Mouse (Mus musculus) ZHBTc4 (cell line): ENCODE data around the gene Ephb3.
A peak's percentile ranks its signal among the peaks of the same experiment; 100 is the strongest.

Experiments
- DNase-seq: peaks from one replicate; pipeline ENCODE4 v3.0.0-alpha.2; 2011; ENCODE audit warnings: low read depth, low spot score

Gene Ephb3

GRCm38 (mm10) chr16:21205093-21205886 is 735 bp downstream of the Ephb3 start:
- DNase-seq: peak; percentile 49

DNA sequence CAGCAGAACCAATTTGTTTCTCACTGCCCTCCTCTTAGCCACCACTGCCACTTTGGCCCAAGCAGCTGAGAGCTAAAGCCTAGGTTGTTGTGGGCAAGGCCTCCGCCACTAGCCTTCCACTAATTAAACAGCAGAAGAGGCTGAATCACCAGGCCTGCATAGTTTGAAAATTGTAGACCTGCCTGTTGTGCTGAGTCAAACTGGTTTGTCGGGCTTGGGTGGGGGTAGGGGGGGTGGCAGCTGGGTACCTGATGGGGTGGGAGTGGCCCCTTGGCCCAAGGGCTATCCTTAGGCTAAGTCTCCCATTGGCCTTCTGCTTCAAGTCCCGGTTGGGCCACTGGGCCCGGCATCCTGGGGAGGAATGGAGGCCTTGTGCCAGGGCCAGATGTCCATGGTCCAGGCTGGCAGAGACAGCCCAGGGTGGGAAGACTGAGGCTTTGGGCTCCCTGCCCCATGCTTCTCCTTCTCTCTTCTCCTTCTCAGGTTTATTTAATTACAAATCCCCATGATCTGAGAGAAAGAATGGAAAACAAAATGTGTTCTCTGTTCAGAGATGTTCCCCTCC is 3.5 kb downstream of the Ephb3 start:
- no peak for DNase-seq

DNA sequence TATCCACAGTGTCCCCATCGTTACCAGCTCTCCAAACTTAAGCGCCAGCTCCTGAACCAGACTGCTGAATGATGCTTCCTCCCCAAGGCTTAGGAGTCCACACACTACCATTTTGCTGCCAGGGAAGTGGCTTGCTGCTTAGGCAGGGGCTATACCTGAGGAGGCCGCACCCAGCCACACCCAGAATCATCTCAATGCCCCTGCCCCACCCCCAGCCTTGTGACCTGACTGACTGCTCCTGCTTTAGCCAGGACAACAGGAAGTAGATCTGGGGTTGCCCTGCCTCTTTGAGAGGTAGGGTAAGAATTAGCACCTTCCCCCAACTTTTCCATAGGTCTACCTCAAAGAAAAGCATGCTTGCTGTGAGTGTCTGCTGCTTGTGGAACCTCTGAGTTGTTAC is 4.7 kb downstream of the Ephb3 start:
- DNase-seq: peak; percentile 68

- peak; percentile 38 for DNase-seq
Observed at GRCm38 (mm10) chr16:21210204-21210603, 5.6 kb downstream of the Ephb3 start.

DNA sequence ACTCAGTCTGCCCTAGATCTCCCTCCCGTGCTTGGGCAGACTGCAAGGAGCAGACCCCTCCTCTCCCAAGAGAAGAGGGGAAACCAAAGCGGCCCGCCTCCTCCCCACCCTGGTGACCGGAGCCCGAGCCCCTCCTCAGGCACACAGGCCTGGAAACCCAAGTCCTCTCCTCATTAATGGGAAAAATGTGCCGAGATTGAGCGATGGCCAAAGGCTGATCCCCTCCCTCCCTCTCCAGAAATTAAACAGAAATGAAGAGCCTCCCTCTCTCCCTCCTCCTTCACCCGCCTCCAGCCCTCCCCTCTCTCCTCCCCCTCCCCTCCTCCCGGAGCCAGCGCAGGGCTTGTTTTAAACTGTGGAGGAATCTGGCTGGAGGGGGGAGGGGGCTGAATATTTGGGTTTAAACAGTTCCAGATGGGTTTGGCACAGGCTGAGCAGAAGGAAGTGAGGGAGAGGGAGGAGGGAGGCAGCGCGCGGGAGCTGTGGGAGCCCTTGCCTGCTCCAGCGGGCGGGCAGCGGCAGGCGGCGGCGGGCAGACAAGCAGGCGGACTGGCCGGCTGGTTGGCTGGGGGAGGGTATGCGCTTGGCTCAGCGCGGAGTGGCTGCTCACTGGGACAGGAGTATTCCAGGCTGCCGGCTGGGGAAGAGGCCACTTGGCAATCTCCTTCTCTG is 6.2 kb downstream of the Ephb3 start:
- peak; percentile 89 for DNase-seq

- DNase-seq: no peak
Observed at GRCm38 (mm10) chr16:21211501-21211900, 6.9 kb downstream of the Ephb3 start.

DNA sequence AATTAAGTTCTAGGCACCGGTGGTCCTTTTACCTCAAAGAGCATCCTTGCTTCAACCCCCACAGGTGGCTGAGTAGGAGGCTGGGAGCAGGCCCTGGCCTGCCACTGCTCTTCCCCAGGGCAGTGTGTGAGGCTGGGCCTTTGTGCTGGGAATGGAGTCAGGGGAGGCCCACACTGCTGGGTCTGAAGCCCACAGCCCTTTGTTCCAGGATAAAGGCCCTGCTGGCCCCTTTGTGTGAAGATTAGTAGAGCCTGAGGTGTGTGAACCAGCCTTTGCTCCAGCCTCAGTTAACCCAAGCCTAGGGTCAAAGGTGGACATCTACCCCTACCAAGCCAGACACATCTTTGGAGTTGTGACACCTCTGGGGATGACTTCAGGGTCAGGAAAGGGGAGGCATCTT is 7.8 kb downstream of the Ephb3 start:
- no peak for DNase-seq

DNA sequence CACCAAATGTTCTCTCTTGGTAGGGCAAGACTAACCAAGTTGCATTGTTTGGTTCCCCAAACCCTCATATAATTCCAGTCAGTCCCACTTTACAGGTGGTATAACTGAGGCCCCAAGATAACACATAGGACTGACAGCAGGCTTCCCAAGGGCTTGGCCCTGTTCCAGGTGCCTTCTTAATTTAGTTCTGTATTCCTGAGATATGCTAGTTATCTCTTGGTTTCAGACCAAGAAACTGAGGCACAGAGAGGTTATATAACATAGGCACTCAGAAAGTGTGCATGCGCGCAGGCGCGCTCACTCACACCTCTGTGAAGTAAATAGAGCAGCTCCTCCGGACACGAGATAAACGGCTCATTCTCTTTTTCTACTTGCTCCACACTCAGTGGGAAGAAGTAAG is 9.4 kb downstream of the Ephb3 start:
- DNase-seq: no peak

GRCm38 (mm10) chr16:21214803-21215202 is 10.2 kb downstream of the Ephb3 start:
- DNase-seq: peak; percentile 21

- DNase-seq: peak; percentile 31
Observed at GRCm38 (mm10) chr16:21216047-21216446, 11.5 kb downstream of the Ephb3 start.

GRCm38 (mm10) chr16:21217233-21217632 is 12.7 kb downstream of the Ephb3 start:
- no peak for DNase-seq

DNA sequence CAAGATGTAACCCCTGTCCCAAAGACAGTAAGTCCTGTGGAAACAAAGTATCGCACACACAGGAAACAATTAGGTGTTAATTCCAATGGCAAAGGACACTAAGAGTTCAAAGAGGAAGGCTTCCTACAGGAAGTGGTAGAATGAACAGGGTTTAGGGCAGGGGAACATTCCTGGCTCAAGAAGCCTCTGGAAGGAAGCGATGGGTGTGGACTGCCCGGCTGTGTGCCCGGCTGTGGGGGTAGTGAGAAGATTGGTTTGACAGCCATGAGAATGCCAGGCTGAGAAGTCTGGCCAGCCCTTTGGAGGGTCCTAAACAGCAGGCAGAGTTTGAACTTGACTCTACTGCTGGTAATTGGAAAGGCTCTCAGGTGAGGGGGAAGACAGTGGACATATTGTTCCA is 15.1 kb downstream of the Ephb3 start:
- no peak for DNase-seq

DNA sequence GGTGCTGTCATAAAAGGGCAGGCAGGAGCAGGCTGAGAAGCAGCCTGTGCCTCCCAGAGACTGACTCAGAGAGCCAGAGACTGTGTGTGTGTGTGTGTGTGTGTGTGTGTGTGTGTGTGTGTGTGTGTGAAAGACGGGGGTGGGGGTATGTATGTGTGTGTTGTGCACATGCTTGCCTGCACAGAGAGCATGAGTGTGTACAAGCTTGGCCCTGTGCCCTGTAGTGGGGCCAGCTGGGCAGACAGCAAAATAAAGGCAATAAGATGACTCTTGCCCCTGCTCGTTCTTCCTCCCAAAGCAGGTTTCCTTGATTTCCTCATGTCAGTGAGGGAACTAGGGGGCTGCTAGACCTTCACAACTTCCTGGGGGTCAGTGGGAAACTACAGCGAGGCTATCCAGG is 18.5 kb downstream of the Ephb3 start:
- no peak for DNase-seq

- no peak for DNase-seq
Observed at GRCm38 (mm10) chr16:21224648-21225240, 20.2 kb downstream of the Ephb3 start.

GRCm38 (mm10) chr16:21226629-21227028 is 22.1 kb downstream of the Ephb3 start:
- DNase-seq: no peak

DNA sequence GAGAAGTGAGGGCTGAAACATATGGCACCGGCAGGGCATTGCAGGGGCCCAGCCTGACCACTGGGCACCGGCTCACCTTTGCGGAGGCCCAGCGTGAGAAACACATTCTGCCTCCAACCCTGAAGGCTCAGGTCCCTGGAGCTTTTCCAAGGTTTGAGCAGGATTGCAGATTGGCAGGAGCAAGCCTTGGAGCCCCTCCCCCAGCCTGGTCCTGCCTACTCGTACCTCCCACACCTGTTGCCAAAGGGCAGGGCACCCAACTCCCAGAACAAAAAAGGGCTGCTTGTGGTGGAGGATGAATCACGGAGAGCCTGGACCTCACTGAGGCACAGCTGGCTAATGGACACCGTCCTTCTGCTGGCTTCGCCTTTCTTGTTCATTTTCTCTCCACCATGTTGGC is 30.6 kb downstream of the Ephb3 start:
- no peak for DNase-seq

GRCm38 (mm10) chr16:21238722-21239121 is 34.2 kb downstream of the Ephb3 start:
- DNase-seq: no peak

GRCm38 (mm10) chr16:21240547-21240946 is 36.0 kb downstream of the Ephb3 start:
- no peak for DNase-seq

DNA sequence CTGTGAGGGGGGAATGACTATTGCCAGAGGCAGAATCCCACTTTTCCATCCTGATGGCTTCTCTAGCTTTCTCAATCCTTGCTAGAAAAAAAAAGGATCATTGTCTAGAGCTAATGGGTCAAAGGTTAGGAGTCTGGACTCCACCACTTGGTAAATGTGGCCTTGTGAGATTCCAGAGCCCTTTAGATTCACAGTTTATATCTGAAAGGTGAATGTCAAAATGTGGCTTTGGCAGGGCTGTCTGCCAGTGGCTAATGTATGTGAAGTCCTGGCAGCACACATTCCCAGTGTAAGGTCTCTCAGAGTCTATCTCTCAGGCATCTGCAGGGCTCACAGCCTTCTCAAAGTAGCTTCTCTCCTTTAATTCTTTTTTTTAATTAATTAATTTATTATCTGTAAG is 36.5 kb downstream of the Ephb3 start:
- no peak for DNase-seq

GRCm38 (mm10) chr16:21242946-21243345 is 38.4 kb downstream of the Ephb3 start:
- no peak for DNase-seq

- DNase-seq: no peak
Observed at GRCm38 (mm10) chr16:21244803-21245202, 40.2 kb downstream of the Ephb3 start.

DNA sequence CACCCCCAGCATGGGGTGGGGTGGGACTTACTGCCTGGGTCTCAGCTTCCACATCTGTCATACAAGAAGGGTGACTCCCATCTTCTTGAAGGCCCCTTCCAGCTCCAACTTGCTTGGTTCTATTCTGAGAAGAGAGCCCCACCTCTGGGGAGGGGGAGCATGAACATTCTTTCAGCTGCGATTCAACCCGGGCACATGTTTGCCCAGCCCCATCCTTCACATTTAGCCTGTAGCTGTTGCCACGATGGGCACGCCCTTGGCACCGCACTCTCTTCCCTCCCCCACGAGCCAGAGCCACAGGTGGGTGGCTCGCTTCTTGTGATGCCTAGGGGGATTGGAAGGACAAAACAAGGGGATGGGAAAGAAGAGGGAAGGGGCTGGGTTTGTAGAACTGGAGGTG is 40.8 kb downstream of the Ephb3 start:
- DNase-seq: no peak
